Mouse (Mus musculus) ES-E14 (cell line): ENCODE measurements at regions not wholly inside any gene's neighbourhood (a gene's known extent, or its start where the extent isn't known, plus 50 kb on each side); places are given as distances from the start of the nearest gene placed in this dataset.

ENCODE experiments used
- HCFC1 ChIP-seq: IDR thresholded peaks from 2 replicates; pipeline ENCODE4 v1.6.1; 2012; ENCODE audit warnings: low read length, inconsistent platforms, borderline replicate concordance; ENCODE audit not compliant: insufficient read depth
- ZNF384 ChIP-seq: IDR thresholded peaks from 2 replicates; pipeline ENCODE4 v1.6.1; 2012; ENCODE audit warnings: low read depth, low read length, inconsistent platforms

GRCm38 (mm10) chr9:69928126-69928525, 61.1 kb upstream of the Bnip2 start:
- TF ChIP-seq ZNF384 (no peak), HCFC1 (no peak)
